Mouse (Mus musculus) olfactory bulb, adult 2 months (tissue): ENCODE data around the gene Mars2.

Experiments used
- CTCF ChIP-seq: fragments of 200-500 bp; IDR thresholded peaks from 2 replicates; pipeline ENCODE4 v1.5.1; 2012; ENCODE audit warnings: low read depth, mild to moderate bottlenecking, low read length, moderate library complexity; ENCODE audit not compliant: insufficient read depth
- POLR2A ChIP-seq: fragments of 200-500 bp; IDR thresholded peaks from 2 replicates; pipeline ENCODE4 v1.6.1; 2012; ENCODE audit warnings: mild to moderate bottlenecking, low read depth, low read length, moderate library complexity; ENCODE audit not compliant: insufficient read depth

- TF ChIP-seq POLR2A (no peak), CTCF (no peak)
These were observed 34.9 kb upstream of the Mars2 start for GRCm38 (mm10) chr1:55201850-55202752.
